Mouse (Mus musculus) embryonic facial prominence, embryonic 13.5 days (tissue): ENCODE measurements at regions not wholly inside any gene's neighbourhood (a gene's known extent, or its start where the extent isn't known, plus 50 kb on each side); places are given as distances from the start of the nearest gene placed in this dataset.

ENCODE experiments used
- ATAC-seq: fragments of 200-750 bp; cut with Nextera tagmentation; 2 replicates; pipeline ENCODE4 v1.8.0; 2017; ENCODE audit warnings: low read depth; ENCODE audit not compliant: insufficient number of reproducible peaks, insufficient read depth, low FRiP score, low TSS enrichment
- H3K27ac ChIP-seq: fragments of 300-500 bp; sonication (generic); 2 replicates; pipeline ENCODE4 v1.5.1; 2015; ENCODE audit warnings: moderate library complexity, mild to moderate bottlenecking, inconsistent platforms
- H3K27me3 ChIP-seq: fragments of 300-500 bp; sonication (generic); 2 replicates; pipeline ENCODE4 v1.6.1; 2015; ENCODE audit warnings: mild to moderate bottlenecking, inconsistent platforms
- H3K36me3 ChIP-seq: fragments of 300-500 bp; sonication (generic); 2 replicates; pipeline ENCODE4 v1.6.1; 2015; ENCODE audit warnings: mild to moderate bottlenecking, inconsistent platforms
- H3K4me1 ChIP-seq: fragments of 300-500 bp; sonication (generic); 2 replicates; pipeline ENCODE4 v1.6.1; 2015; ENCODE audit warnings: inconsistent platforms
- H3K4me2 ChIP-seq: fragments of 300-500 bp; sonication (generic); 2 replicates; pipeline ENCODE4 v1.6.1; 2015; ENCODE audit warnings: moderate library complexity, mild to moderate bottlenecking, inconsistent platforms
- H3K4me3 ChIP-seq: fragments of 300-500 bp; sonication (generic); 2 replicates; pipeline ENCODE4 v1.5.1; 2015; ENCODE audit warnings: mild to moderate bottlenecking, inconsistent platforms
- H3K9ac ChIP-seq: fragments of 300-500 bp; sonication (generic); 2 replicates; pipeline ENCODE4 v1.6.1; 2015; ENCODE audit warnings: mild to moderate bottlenecking, inconsistent platforms
- H3K9me3 ChIP-seq: fragments of 300-500 bp; sonication (generic); 2 replicates; pipeline ENCODE4 v1.6.1; 2016; ENCODE audit warnings: inconsistent platforms
- WGBS: fragments of 180-500 bp; shearing (Covaris S2); methylation state at CpG from one replicate; pipeline ENCODE4 v1.1.7; 2015; ENCODE audit warnings: mixed read lengths; 5-methylcytosine and 5-hydroxymethylcytosine counted together

- WGBS, result 58% methylated on average over 1 of the region's 1 CpGs
- no peak overlapping the region for H3K27ac ChIP-seq
- no peak overlapping the region for H3K4me2 ChIP-seq
Measured at GRCm38 (mm10) chr8:8516272-8516671, 144.8 kb downstream of the Efnb2 start.

GRCm38 (mm10) chr8:8499921-8500320, 161.1 kb downstream of the Efnb2 start:
- Histone ChIP-seq H3K9me3 (no peaks in the 10 kb centered on the region), H3K4me2 (no peak overlapping the region), H3K4me3 (no peak overlapping the region), H3K36me3 (no peaks in the 10 kb centered on the region), H3K27ac (no peak overlapping the region), H3K9ac (no peak overlapping the region), H3K4me1 (no peaks in the 10 kb centered on the region), H3K27me3 (0 out of 2 replicates have a peak, but pooled peaks cover 3% of the 10 kb centered on the region)
- WGBS, result 93% methylated on average over 9 of the region's 9 CpGs
- ATAC-seq, result no peak

More at GRCm38 (mm10) chr8:8516272-8516671, 144.8 kb downstream of the Efnb2 start:
- peaks cover 3% of the 10 kb centered on the region; the same call in 1 of the 2 replicates for H3K9me3 ChIP-seq
- H3K4me1 ChIP-seq, result no peaks in the 10 kb centered on the region
- H3K36me3 ChIP-seq, result no peaks in the 10 kb centered on the region
- no peaks in the 10 kb centered on the region for H3K27me3 ChIP-seq
- no peak overlapping the region for H3K4me3 ChIP-seq
- no peak for ATAC-seq
- no peak overlapping the region for H3K9ac ChIP-seq

GRCm38 (mm10) chr8:8498753-8499152, 162.3 kb downstream of the Efnb2 start:
- no peak for ATAC-seq
- no peaks in the 10 kb centered on the region for H3K9me3 ChIP-seq
- WGBS, result 64% methylated on average over 5 of the region's 5 CpGs

GRCm38 (mm10) chr8:8495472-8495871, 165.6 kb downstream of the Efnb2 start:
- Histone ChIP-seq H3K4me3 (no peak overlapping the region), H3K4me2 (no peak overlapping the region), H3K27me3 (peaks cover 9% of the 10 kb centered on the region; the same call in 1 of the 2 replicates), H3K9ac (no peak overlapping the region), H3K9me3 (no peaks in the 10 kb centered on the region), H3K4me1 (no peaks in the 10 kb centered on the region), H3K27ac (no peak overlapping the region), H3K36me3 (no peaks in the 10 kb centered on the region)
- ATAC-seq, result no peak
- WGBS, result 79% methylated on average over 7 of the region's 7 CpGs

More at GRCm38 (mm10) chr8:8498753-8499152, 162.3 kb downstream of the Efnb2 start:
- Histone ChIP-seq H3K27ac (no peak overlapping the region), H3K4me2 (no peak overlapping the region), H3K4me3 (no peak overlapping the region), H3K9ac (no peak overlapping the region), H3K36me3 (no peaks in the 10 kb centered on the region), H3K27me3 (0 out of 2 replicates have a peak, but pooled peaks cover 3% of the 10 kb centered on the region), H3K4me1 (no peaks in the 10 kb centered on the region)

- no peaks in the 10 kb centered on the region for H3K36me3 ChIP-seq
- no peak overlapping the region for H3K27ac ChIP-seq
- no peak overlapping the region for H3K9ac ChIP-seq
- H3K27me3 ChIP-seq, result peaks cover 20% of the 10 kb centered on the region; the same call in 1 of the 2 replicates
- no peak overlapping the region for H3K4me2 ChIP-seq
- no peak overlapping the region for H3K4me3 ChIP-seq
- H3K9me3 ChIP-seq, result no peaks in the 10 kb centered on the region
- H3K4me1 ChIP-seq, result peaks cover 7% of the 10 kb centered on the region
- ATAC-seq, result no peak
- WGBS, result 90% methylated on average over 10 of the region's 10 CpGs
Measured at GRCm38 (mm10) chr8:8494281-8494680, 166.8 kb downstream of the Efnb2 start.

GRCm38 (mm10) chr8:8491908-8492307, 169.1 kb downstream of the Efnb2 start:
- Histone ChIP-seq H3K4me3 (no peak overlapping the region), H3K4me2 (no peak overlapping the region), H3K27ac (no peak overlapping the region), H3K27me3 (peaks cover 28% of the 10 kb centered on the region), H3K9ac (no peak overlapping the region), H3K9me3 (no peaks in the 10 kb centered on the region), H3K4me1 (peaks cover 19% of the 10 kb centered on the region), H3K36me3 (no peaks in the 10 kb centered on the region)
- no peak for ATAC-seq
- WGBS, result 80% methylated on average over 2 of the region's 2 CpGs

- H3K27me3 ChIP-seq, result peaks cover 28% of the 10 kb centered on the region
- no peak overlapping the region for H3K9ac ChIP-seq
- H3K4me2 ChIP-seq, result peak overlapping the region; percentile 48
- WGBS, result 8% methylated on average over 9 of the region's 9 CpGs
- H3K4me3 ChIP-seq, result no peak overlapping the region
- H3K4me1 ChIP-seq, result peaks cover 19% of the 10 kb centered on the region
- no peak overlapping the region for H3K27ac ChIP-seq
- no peak for ATAC-seq
- no peaks in the 10 kb centered on the region for H3K9me3 ChIP-seq
- H3K36me3 ChIP-seq, result no peaks in the 10 kb centered on the region
Measured at GRCm38 (mm10) chr8:8489784-8490183, 171.3 kb downstream of the Efnb2 start.

- peak overlapping the region; percentile 28 for H3K9ac ChIP-seq
- no peaks in the 10 kb centered on the region for H3K9me3 ChIP-seq
- 11% methylated on average over 26 of the region's 26 CpGs for WGBS
- no peaks in the 10 kb centered on the region for H3K36me3 ChIP-seq
- no peak overlapping the region for H3K27ac ChIP-seq
- peak overlapping the region; percentile 8 for H3K4me3 ChIP-seq
- peaks cover 22% of the 10 kb centered on the region for H3K4me1 ChIP-seq
- peak overlapping the region; percentile 48 for H3K4me2 ChIP-seq
- H3K27me3 ChIP-seq, result peaks cover 28% of the 10 kb centered on the region
- no peak for ATAC-seq
Measured at GRCm38 (mm10) chr8:8488695-8489571, 172.1 kb downstream of the Efnb2 start.

- 48% methylated on average over 9 of the region's 9 CpGs for WGBS
- H3K4me2 ChIP-seq, result peak overlapping the region; percentile 48
- H3K27ac ChIP-seq, result no peak overlapping the region
- no peaks in the 10 kb centered on the region for H3K9me3 ChIP-seq
- H3K4me1 ChIP-seq, result peaks cover 29% of the 10 kb centered on the region
- no peaks in the 10 kb centered on the region for H3K36me3 ChIP-seq
- H3K4me3 ChIP-seq, result peak overlapping the region; percentile 8; the same call in 1 of the 2 replicates
- ATAC-seq, result 0 out of 2 replicates have a peak, but pooled peaks have one; percentile 26
- H3K27me3 ChIP-seq, result peaks cover 28% of the 10 kb centered on the region
- H3K9ac ChIP-seq, result peak overlapping the region; percentile 7; the same call in 1 of the 2 replicates
Measured at GRCm38 (mm10) chr8:8488191-8488694, 172.8 kb downstream of the Efnb2 start.

- Histone ChIP-seq H3K4me2 (no peak overlapping the region), H3K36me3 (no peaks in the 10 kb centered on the region), H3K4me3 (no peak overlapping the region), H3K27ac (no peak overlapping the region), H3K9me3 (no peaks in the 10 kb centered on the region), H3K4me1 (peaks cover 33% of the 10 kb centered on the region), H3K9ac (no peak overlapping the region), H3K27me3 (peaks cover 28% of the 10 kb centered on the region)
- 26% methylated on average over 5 of the region's 5 CpGs for WGBS
- ATAC-seq, result no peak
Measured at GRCm38 (mm10) chr8:8487706-8488105, 173.3 kb downstream of the Efnb2 start.

GRCm38 (mm10) chr8:8486866-8487265, 174.2 kb downstream of the Efnb2 start:
- Histone ChIP-seq H3K4me3 (no peak overlapping the region), H3K4me1 (peaks cover 33% of the 10 kb centered on the region), H3K27me3 (peaks cover 28% of the 10 kb centered on the region), H3K9me3 (no peaks in the 10 kb centered on the region), H3K4me2 (no peak overlapping the region), H3K36me3 (no peaks in the 10 kb centered on the region), H3K9ac (no peak overlapping the region), H3K27ac (no peak overlapping the region)
- 73% methylated on average over 3 of the region's 3 CpGs for WGBS
- ATAC-seq, result no peak

GRCm38 (mm10) chr8:8485252-8485651, 175.8 kb downstream of the Efnb2 start:
- no peak for ATAC-seq
- peaks cover 19% of the 10 kb centered on the region for H3K27me3 ChIP-seq
- peaks cover 33% of the 10 kb centered on the region for H3K4me1 ChIP-seq
- no peak overlapping the region for H3K4me3 ChIP-seq
- no peak overlapping the region for H3K27ac ChIP-seq
- H3K36me3 ChIP-seq, result no peaks in the 10 kb centered on the region
- whole genome bisulfite sequencing, result 52% methylated on average over 3 of the region's 3 CpGs
- no peak overlapping the region for H3K9ac ChIP-seq
- no peak overlapping the region for H3K4me2 ChIP-seq
- no peaks in the 10 kb centered on the region for H3K9me3 ChIP-seq
